Mouse (Mus musculus): ENCODE data around the gene Calcoco2. TPM values are rescaled to one million over a fixed set of nuclear protein-coding genes. Genes with fewer than 3 reads are reported as not detected.
A peak's percentile ranks its signal among the peaks of the same experiment; 100 is the strongest.

The Calcoco2 gene
- total and polyA plus RNA-seq, 2 experiments from 2014 or later = not detected

DNA sequence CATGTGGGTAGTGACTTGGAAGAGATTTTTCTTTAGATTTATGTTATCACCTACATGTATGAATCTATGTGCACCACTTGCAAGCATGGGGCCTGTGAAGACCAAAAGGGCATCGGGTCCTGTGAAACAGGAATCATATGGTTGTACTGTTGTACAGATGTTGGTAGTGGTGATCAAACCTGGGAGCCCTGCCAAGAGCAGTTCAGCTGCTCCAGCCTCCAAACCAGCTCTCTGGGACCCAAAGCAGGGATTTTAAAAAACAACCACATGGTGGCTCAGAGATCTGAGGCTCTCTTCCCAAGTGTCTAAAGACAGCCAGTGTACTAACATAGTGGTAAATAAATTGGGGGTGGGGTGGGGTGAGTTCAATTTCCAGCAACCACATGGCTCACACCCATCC lies 3.4 kb downstream of the Calcoco2 start:
- DNase-seq (ENCODE audit: low spot score) = no peak
- no peak overlapping the region for H3K4me3 ChIP-seq (ENCODE audit: low read depth, low read length)
- 48% methylated on average over 1 of the region's 1 CpGs for WGBS
- no peak overlapping the region for H3K27ac ChIP-seq (ENCODE audit: low read depth)
- H3K9ac ChIP-seq (replicated peaks; ENCODE audit: low read depth, low read length) = no peak overlapping the region
- H3K27me3 ChIP-seq (ENCODE audit: control insufficient read depth, insufficient read depth, low read length) = 0 out of 2 replicates have a peak, but pooled peaks cover under 1% of the 10 kb centered on the region
- no peak for ATAC-seq (ENCODE audit: insufficient read depth, low read depth)
- no peak for TF ChIP-seq CTCF (IDR thresholded peaks at IDR 0.05; ENCODE audit: low read depth)
- TF ChIP-seq EP300 (IDR thresholded peaks at IDR 0.05; ENCODE audit: low read depth) = no peak
- no peak overlapping the region for H3K4me2 ChIP-seq (ENCODE audit: low read depth, low read length)
- no peaks in the 10 kb centered on the region for H3K4me1 ChIP-seq (ENCODE audit: control insufficient read depth, insufficient read depth)
- H3K36me3 ChIP-seq (replicated peaks; ENCODE audit: control insufficient read depth, insufficient read depth, low read length) = no peaks in the 10 kb centered on the region
- no peaks in the 10 kb centered on the region for H3K9me3 ChIP-seq (replicated peaks; ENCODE audit: control insufficient read depth, low read length)

DNA sequence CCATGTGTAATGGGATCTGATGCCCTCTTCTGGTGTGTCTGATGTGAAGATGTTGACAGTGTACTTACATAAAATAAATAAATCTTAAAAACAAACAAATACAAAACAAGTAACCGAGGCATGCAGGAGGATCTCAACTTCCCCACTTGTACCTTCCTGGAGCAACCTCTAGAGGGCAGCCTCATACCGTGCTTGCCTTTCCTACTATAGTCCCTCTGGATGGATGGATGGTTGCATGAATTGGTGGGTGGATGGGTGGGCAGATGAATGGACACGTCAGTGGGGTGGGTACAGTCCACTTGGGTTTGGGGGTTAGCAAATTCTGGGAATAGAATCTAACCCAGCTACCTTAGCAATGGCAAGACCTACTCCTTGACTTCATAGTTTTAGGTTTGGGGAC lies 18.4 kb downstream of the Calcoco2 start:
- H3K9ac ChIP-seq (replicated peaks; ENCODE audit: low read depth, low read length) = no peak overlapping the region
- peak; percentile 73 for ATAC-seq (ENCODE audit: insufficient read depth, low read depth)
- no peak overlapping the region for H3K4me2 ChIP-seq (ENCODE audit: low read depth, low read length)
- peak overlapping the region; percentile 54 for H3K27ac ChIP-seq (ENCODE audit: low read depth)
- no peaks in the 10 kb centered on the region for H3K36me3 ChIP-seq (replicated peaks; ENCODE audit: control insufficient read depth, insufficient read depth, low read length)
- peak; percentile 67 for DNase-seq (ENCODE audit: low spot score)
- TF ChIP-seq EP300 (IDR thresholded peaks at IDR 0.05; ENCODE audit: low read depth) (no peak), CTCF (IDR thresholded peaks at IDR 0.05; ENCODE audit: low read depth) (peak; percentile 97)
- H3K4me3 ChIP-seq (ENCODE audit: low read depth, low read length) = no peak overlapping the region
- no peaks in the 10 kb centered on the region for H3K4me1 ChIP-seq (ENCODE audit: control insufficient read depth, insufficient read depth)
- 5% methylated on average over 3 of the region's 3 CpGs for WGBS
- no peaks in the 10 kb centered on the region for H3K9me3 ChIP-seq (replicated peaks; ENCODE audit: control insufficient read depth, low read length)
- no peaks in the 10 kb centered on the region for H3K27me3 ChIP-seq (ENCODE audit: control insufficient read depth, insufficient read depth, low read length)

DNA sequence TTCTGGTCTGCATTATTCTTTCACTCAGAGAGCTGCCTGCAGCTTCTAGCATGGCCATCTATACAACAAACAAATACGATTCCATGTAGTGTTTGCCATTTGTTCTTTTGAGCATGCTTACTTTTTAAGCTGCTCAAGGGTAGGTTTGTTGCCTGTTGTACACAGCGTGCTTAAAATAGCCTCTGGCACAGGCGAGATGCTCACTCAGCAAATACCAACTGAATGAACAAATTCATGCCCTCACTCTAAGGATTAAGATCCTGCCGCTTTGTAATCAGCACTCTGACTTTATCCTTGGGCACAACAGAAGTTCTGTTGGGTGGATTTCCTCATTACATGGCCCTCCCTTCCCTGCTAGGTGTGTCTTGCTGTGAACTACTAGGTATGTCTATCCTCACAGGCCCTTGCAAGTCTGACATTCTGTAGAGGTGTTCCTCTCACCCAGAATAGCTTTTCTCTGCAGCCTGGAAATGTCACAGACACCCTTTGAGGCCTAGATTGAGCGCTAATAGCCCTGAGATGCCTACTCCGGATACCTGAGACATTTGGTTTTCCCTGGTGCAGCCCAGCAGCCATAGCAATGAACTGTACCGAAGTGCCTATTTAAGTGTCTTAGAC lies 19.0 kb downstream of the Calcoco2 start:
- 17% methylated on average over 7 of the region's 7 CpGs for WGBS
- ATAC-seq (ENCODE audit: insufficient read depth, low read depth) (peak; percentile 80), DNase-seq (ENCODE audit: low spot score) (peak; percentile 58)
- Histone ChIP-seq H3K27ac (ENCODE audit: low read depth) (peak overlapping the region; percentile 54), H3K36me3 (replicated peaks; ENCODE audit: control insufficient read depth, insufficient read depth, low read length) (no peaks in the 10 kb centered on the region), H3K27me3 (ENCODE audit: control insufficient read depth, insufficient read depth, low read length) (no peaks in the 10 kb centered on the region), H3K4me1 (ENCODE audit: control insufficient read depth, insufficient read depth) (no peaks in the 10 kb centered on the region), H3K4me3 (ENCODE audit: low read depth, low read length) (no peak overlapping the region), H3K9ac (replicated peaks; ENCODE audit: low read depth, low read length) (no peak overlapping the region), H3K9me3 (replicated peaks; ENCODE audit: control insufficient read depth, low read length) (peaks cover 5% of the 10 kb centered on the region; the same call in 1 of the 2 replicates), H3K4me2 (ENCODE audit: low read depth, low read length) (no peak overlapping the region)
- TF ChIP-seq EP300 (IDR thresholded peaks at IDR 0.05; ENCODE audit: low read depth) (no peak), CTCF (IDR thresholded peaks at IDR 0.05; ENCODE audit: low read depth) (no peak)

- 70% methylated on average over 2 of the region's 2 CpGs for WGBS
- H3K9me3 ChIP-seq (replicated peaks; ENCODE audit: control insufficient read depth, low read length) = peaks cover 5% of the 10 kb centered on the region; the same call in 1 of the 2 replicates
- no peaks in the 10 kb centered on the region for H3K4me1 ChIP-seq (ENCODE audit: control insufficient read depth, insufficient read depth)
- H3K27me3 ChIP-seq (ENCODE audit: control insufficient read depth, insufficient read depth, low read length) = no peaks in the 10 kb centered on the region
- no peak overlapping the region for H3K4me3 ChIP-seq (ENCODE audit: low read depth, low read length)
- ATAC-seq (ENCODE audit: insufficient read depth, low read depth) (no peak), DNase-seq (ENCODE audit: low spot score) (no peak)
- H3K9ac ChIP-seq (replicated peaks; ENCODE audit: low read depth, low read length) = no peak overlapping the region
- no peak overlapping the region for H3K4me2 ChIP-seq (ENCODE audit: low read depth, low read length)
- H3K27ac ChIP-seq (ENCODE audit: low read depth) = no peak overlapping the region
- no peaks in the 10 kb centered on the region for H3K36me3 ChIP-seq (replicated peaks; ENCODE audit: control insufficient read depth, insufficient read depth, low read length)
- TF ChIP-seq EP300 (IDR thresholded peaks at IDR 0.05; ENCODE audit: low read depth) (no peak), CTCF (IDR thresholded peaks at IDR 0.05; ENCODE audit: low read depth) (peak; percentile 57)
Observed at GRCm38 (mm10) chr11:96091073-96091472, 20.7 kb downstream of the Calcoco2 start.

DNA sequence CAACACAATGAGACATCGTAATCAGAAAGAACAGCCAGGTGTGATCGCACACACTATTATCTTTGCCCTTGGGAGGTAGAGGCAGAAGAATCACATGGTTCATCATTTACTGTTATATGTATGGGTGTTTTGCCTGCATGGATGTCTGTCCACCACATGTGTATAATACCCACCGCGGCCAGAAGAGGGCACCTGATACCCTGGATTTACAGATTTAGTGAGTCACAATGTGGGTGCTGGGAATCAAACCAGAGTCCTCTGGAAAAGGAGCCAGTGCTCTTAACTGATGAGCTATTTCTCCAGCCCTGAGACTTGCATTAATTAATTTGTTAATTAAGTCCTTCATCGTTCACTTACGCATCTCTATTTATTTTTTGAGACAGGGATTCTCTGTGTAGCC lies 23.8 kb downstream of the Calcoco2 start:
- DNase-seq (ENCODE audit: low spot score) (no peak), ATAC-seq (ENCODE audit: insufficient read depth, low read depth) (no peak)
- TF ChIP-seq EP300 (IDR thresholded peaks at IDR 0.05; ENCODE audit: low read depth) (no peak), CTCF (IDR thresholded peaks at IDR 0.05; ENCODE audit: low read depth) (no peak)
- Histone ChIP-seq H3K4me1 (ENCODE audit: control insufficient read depth, insufficient read depth) (no peaks in the 10 kb centered on the region), H3K27me3 (ENCODE audit: control insufficient read depth, insufficient read depth, low read length) (no peaks in the 10 kb centered on the region), H3K36me3 (replicated peaks; ENCODE audit: control insufficient read depth, insufficient read depth, low read length) (no peaks in the 10 kb centered on the region), H3K4me3 (ENCODE audit: low read depth, low read length) (no peak overlapping the region), H3K27ac (ENCODE audit: low read depth) (no peak overlapping the region), H3K9ac (replicated peaks; ENCODE audit: low read depth, low read length) (no peak overlapping the region), H3K4me2 (ENCODE audit: low read depth, low read length) (no peak overlapping the region), H3K9me3 (replicated peaks; ENCODE audit: control insufficient read depth, low read length) (peaks cover 5% of the 10 kb centered on the region; the same call in 1 of the 2 replicates)
- WGBS = 82% methylated on average over 6 of the region's 6 CpGs

- ATAC-seq (ENCODE audit: insufficient read depth, low read depth) (no peak), DNase-seq (ENCODE audit: low spot score) (no peak)
- Histone ChIP-seq H3K27me3 (ENCODE audit: control insufficient read depth, insufficient read depth, low read length) (no peaks in the 10 kb centered on the region), H3K36me3 (replicated peaks; ENCODE audit: control insufficient read depth, insufficient read depth, low read length) (no peaks in the 10 kb centered on the region), H3K9ac (replicated peaks; ENCODE audit: low read depth, low read length) (no peak overlapping the region), H3K27ac (ENCODE audit: low read depth) (no peak overlapping the region), H3K4me2 (ENCODE audit: low read depth, low read length) (no peak overlapping the region), H3K4me3 (ENCODE audit: low read depth, low read length) (no peak overlapping the region), H3K9me3 (replicated peaks; ENCODE audit: control insufficient read depth, low read length) (no peaks in the 10 kb centered on the region), H3K4me1 (ENCODE audit: control insufficient read depth, insufficient read depth) (no peaks in the 10 kb centered on the region)
- TF ChIP-seq EP300 (IDR thresholded peaks at IDR 0.05; ENCODE audit: low read depth) (no peak), CTCF (IDR thresholded peaks at IDR 0.05; ENCODE audit: low read depth) (no peak)
- 62% methylated on average over 3 of the region's 3 CpGs for WGBS
Observed at GRCm38 (mm10) chr11:96082682-96083081, 29.1 kb downstream of the Calcoco2 start.
